Mouse (Mus musculus) ES-E14 (cell line): Measurements from ENCODE around the gene Eif2d. TPM values are rescaled to one million over a fixed set of nuclear protein-coding genes. Genes with fewer than 3 reads are reported as not detected.

Experiments used
- DNase-seq: peaks from one replicate; pipeline ENCODE4 v3.0.0-alpha.2; 2013; ENCODE audit warnings: low read depth, low spot score
- H3K27ac ChIP-seq: 2 replicates; pipeline ENCODE4 v1.5.1; 2012; ENCODE audit warnings: low read depth, mild to moderate bottlenecking, low read length, moderate library complexity, mixed read lengths; ENCODE audit not compliant: poor library complexity, insufficient read depth, severe bottlenecking
- H3K36me3 ChIP-seq: 2 replicates; pipeline ENCODE4 v1.6.1; 2012; ENCODE audit warnings: mild to moderate bottlenecking, low read length, moderate library complexity, mixed read lengths; ENCODE audit not compliant: control insufficient read depth, poor library complexity, insufficient read depth, severe bottlenecking
- H3K4me1 ChIP-seq, 2 experiments: fragments of 150-350 bp in 1 of 2; sonication (generic) in 1 of 2; 2 replicates each; pipeline ENCODE4 v1.6.1; 2012; ENCODE audit warnings: low read length in 2 of 2, mild to moderate bottlenecking in 1 of 2, mixed read lengths in 1 of 2; ENCODE audit not compliant: control insufficient read depth in 2 of 2, insufficient read depth in 2 of 2, poor library complexity in 1 of 2
- H3K4me3 ChIP-seq, 2 experiments: fragments of 150-350 bp in 1 of 2; sonication (generic) in 1 of 2; 2 replicates each; pipeline ENCODE4 v1.5.1; 2012; ENCODE audit warnings: low read length in 2 of 2, low read depth in 1 of 2, mild to moderate bottlenecking in 1 of 2, mixed read lengths in 1 of 2; ENCODE audit not compliant: insufficient read depth in 1 of 2, poor library complexity in 1 of 2, severe bottlenecking in 1 of 2
- H3K9ac ChIP-seq: 2 replicates; pipeline ENCODE4 v1.6.1; 2012; ENCODE audit warnings: low read depth, mild to moderate bottlenecking, low read length, mixed read lengths; ENCODE audit not compliant: poor library complexity, insufficient read depth, severe bottlenecking
- H3K9me3 ChIP-seq: fragments of 150-350 bp; sonication (generic); 2 replicates; pipeline ENCODE4 v1.6.1; 2012; ENCODE audit warnings: low read depth, mild to moderate bottlenecking, low read length; ENCODE audit not compliant: control insufficient read depth, insufficient read depth
- CHD2 ChIP-seq: IDR thresholded peaks from 2 replicates; pipeline ENCODE4 v1.6.1; 2014; ENCODE audit warnings: mild to moderate bottlenecking, low read depth, low read length, inconsistent platforms
- HCFC1 ChIP-seq: IDR thresholded peaks from 2 replicates; pipeline ENCODE4 v1.6.1; 2012; ENCODE audit warnings: low read length, inconsistent platforms, borderline replicate concordance; ENCODE audit not compliant: insufficient read depth
- MAFK ChIP-seq: IDR thresholded peaks from 2 replicates; pipeline ENCODE4 v1.6.1; 2014; ENCODE audit warnings: mild to moderate bottlenecking, low read depth, low read length, inconsistent platforms; ENCODE audit not compliant: insufficient read depth
- ZC3H11A ChIP-seq: IDR thresholded peaks from 2 replicates; pipeline ENCODE4 v1.6.1; 2012; ENCODE audit warnings: low read depth, mild to moderate bottlenecking, inconsistent platforms, low read length, borderline replicate concordance
- ZNF384 ChIP-seq: IDR thresholded peaks from 2 replicates; pipeline ENCODE4 v1.6.1; 2012; ENCODE audit warnings: low read depth, low read length, inconsistent platforms
- in situ Hi-C, 2 experiments: fragments of 600-800 bp; cut with MboI; formaldehyde crosslinking; loops; one replicate each; pipeline ENCODE4 v1.15.1; 2025; ENCODE audit warnings: low sequenced_read_pairs in 2 of 2, inconsistent platforms in 1 of 2; ENCODE audit not compliant: unreplicated experiment in 2 of 2
- total RNA-seq: library from RNA; depleted of rRNA; stranded (reverse); fragments of 300-350 nt; gene quantifications from 2 replicates; pipeline ENCODE4 v1.2.3, GENCODE M21; 2012; rRNA removed

Eif2d gene
- total RNA-seq, result 64.5 and 70.1 TPM in 2 replicates

DNA sequence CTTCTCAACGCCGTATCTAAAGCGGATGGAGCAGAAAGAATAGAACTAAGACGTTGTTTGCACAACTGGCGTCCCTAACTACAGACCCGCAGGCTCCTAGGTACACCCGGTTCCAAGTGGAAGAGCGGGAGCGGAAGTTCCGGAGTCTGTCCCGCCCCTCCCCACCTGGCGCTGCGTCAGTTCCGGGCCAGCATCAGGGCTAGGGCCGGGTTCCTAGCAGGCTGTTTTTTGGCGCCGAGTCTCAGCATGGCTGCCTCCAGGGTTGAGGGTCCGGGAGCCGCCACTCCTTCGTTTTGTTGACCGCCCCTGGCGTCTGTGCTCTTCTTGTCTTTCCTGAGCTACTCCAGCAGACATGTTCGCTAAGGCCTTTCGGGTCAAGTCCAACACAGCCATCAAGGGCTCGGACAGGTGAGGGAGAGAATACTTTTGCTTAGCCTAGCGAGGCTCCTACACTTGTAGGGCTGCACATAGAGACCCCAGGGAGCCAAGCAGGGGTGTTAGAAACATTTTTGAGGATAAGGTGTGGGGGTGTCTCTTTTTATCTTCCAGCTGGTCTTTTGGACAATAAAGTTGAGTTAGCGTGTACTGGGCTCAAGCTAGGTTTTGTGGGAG is at the start of gene Eif2d:
Gene Eif2d, plus strand, starts transcription at position 164 of the 612 bp plus-strand sequence.
- Histone ChIP-seq H3K4me3 (peak within 1 kb of the TSS; percentile 88 to 100), H3K36me3 (peaks cover 2% of the 10 kb centered on the region; the same call in 1 of the 2 replicates), H3K9ac (peak within 1 kb of the TSS; percentile 90), H3K9me3 (no peaks in the 10 kb centered on the region), H3K27ac (peak within 1 kb of the TSS; percentile 80), H3K4me1 (peaks cover 6 to 15% of the 10 kb centered on the region in 2 experiments)
- TF ChIP-seq MAFK (no peak), CHD2 (no peak), ZC3H11A (no peak), HCFC1 (no peak), ZNF384 (no peak)
- peak; percentile 86 for DNase-seq
- in situ Hi-C loops, result no loop called here

DNA sequence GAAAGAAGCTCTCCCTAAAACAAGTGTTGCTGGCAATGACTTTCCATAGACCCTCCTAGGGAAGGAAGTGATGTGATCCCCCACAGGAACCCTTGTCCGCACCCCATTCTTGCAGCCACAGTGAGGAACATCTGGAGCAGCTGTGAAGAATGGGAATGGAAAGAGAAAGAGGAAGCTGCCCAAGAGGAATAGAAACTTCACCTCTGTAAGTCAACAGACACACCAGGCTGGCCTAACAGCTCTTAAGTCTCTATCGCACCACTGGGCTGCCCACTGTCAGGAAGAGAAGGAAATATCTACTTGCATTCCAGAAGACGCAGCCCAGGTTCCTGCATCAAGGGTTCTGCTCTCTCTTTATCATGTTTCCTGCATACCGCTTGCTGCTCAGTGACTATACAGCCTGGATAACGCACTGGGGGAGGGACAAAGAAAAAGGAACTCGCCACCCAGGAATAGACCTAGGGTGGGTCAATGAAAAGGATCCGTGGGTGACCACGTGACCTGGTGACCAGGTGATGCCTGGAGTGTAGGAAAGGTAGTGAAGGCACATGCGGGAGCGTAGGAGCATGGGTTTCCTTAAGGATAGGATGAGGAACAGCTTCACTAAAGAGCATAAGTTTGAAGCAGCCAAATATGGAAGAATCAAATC is 49.1 kb upstream of the Eif2d start:
- in situ Hi-C loops, result no loop called here
- no peaks in the 10 kb centered on the region for H3K9me3 ChIP-seq
- H3K36me3 ChIP-seq, result no peaks in the 10 kb centered on the region
- H3K9ac ChIP-seq, result no peak overlapping the region
- 0 out of 4 replicates have a peak, but pooled peaks cover 0 to 3% of the 10 kb centered on the region in 2 experiments for H3K4me1 ChIP-seq
- H3K4me3 ChIP-seq, result no peak overlapping the region
- TF ChIP-seq ZC3H11A (no peak), HCFC1 (no peak), ZNF384 (no peak), MAFK (no peak), CHD2 (no peak)
- H3K27ac ChIP-seq, result no peak overlapping the region
- no peak for DNase-seq

DNA sequence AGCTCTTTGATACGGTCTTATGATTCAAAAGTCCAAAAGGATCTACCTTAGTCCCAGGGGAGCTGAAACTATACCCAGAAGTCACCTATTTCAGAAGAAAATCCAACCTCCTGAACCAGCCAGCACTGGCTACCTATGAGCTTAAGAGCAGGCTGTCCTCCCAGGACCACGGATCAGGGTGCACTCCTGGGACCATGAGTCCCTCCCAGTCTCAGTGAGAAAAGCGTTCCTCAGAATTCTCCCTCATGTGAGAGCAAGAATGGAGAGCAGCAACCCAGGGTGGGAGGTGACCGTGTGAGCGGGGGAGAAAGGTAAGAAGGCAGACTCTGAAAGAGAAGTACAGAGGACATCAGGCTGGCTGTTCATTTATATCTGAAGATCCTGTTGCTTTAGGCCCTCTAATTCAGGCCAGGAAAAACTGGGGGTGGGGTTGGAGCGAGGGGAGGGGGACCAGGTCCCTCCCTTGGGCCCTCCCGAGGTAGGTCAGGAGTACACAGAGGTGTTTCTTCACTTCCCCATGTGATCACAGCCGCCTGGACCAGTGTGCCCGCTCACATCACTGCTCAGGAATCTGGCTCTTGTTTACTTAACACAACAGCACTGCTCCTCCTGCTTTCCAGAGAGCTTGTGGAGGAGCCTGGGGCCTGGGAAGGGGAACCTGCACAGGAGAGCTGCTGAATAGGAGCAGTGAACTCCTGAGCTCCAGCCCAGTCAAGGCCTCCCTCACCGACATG is 45.2 kb upstream of the Eif2d start:
- DNase-seq, result no peak
- Histone ChIP-seq H3K9me3 (no peaks in the 10 kb centered on the region), H3K4me3 (no peak overlapping the region), H3K4me1 (0 out of 4 replicates have a peak, but pooled peaks cover 0 to 3% of the 10 kb centered on the region in 2 experiments), H3K27ac (no peak overlapping the region), H3K9ac (no peak overlapping the region), H3K36me3 (no peaks in the 10 kb centered on the region)
- in situ Hi-C loops, result no loop called here
- TF ChIP-seq CHD2 (no peak), HCFC1 (no peak), ZC3H11A (no peak), ZNF384 (no peak), MAFK (no peak)

DNA sequence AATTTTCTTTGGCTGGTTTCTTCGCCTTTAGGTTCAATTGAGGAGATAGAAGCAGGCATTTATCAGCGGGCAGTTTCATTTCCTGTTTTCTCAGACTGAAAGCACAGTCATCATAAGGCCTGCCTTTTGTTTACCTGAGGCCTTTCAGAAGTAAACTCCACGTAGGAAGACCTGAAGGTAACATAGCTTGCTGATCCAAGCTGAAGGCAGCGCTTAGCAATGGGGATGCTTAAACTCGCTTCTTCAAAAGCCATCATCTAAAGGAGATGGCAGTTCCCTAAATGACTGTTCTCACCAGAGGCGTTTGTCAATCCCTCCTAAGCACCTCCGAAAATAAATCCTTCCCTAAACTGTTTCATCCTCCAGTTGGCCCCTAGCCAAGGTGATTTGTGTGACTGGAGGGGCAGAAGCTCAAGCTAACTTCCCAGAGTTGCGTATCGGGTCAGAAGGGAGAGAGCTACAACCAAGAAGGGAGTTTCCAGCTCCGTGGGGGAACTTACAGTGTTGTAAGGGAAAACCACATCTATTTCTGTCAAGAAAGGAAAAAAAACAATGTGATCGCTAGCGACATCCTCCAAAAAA is 42.4 kb upstream of the Eif2d start:
- DNase-seq, result no peak
- Histone ChIP-seq H3K9me3 (no peaks in the 10 kb centered on the region), H3K4me3 (no peak overlapping the region), H3K4me1 (0 out of 4 replicates have a peak, but pooled peaks cover 0 to 3% of the 10 kb centered on the region in 2 experiments), H3K9ac (no peak overlapping the region), H3K27ac (no peak overlapping the region), H3K36me3 (no peaks in the 10 kb centered on the region)
- in situ Hi-C loops, result loop anchor here in 1 of 2 experiments (5.0 kb wide), 1 partner anchor 152 kb away; no protein-coding TSS in a partner anchor
- TF ChIP-seq ZC3H11A, result no peak
- no peak for TF ChIP-seq ZNF384
- TF ChIP-seq HCFC1, result no peak
- TF ChIP-seq CHD2, result no peak
- TF ChIP-seq MAFK, result no peak
